Mouse (Mus musculus) limb, embryonic 14.5 days (tissue): ENCODE results near the gene Mief2. TPM values are rescaled to one million over a fixed set of nuclear protein-coding genes. Genes with fewer than 3 reads are reported as not detected.

ENCODE experiments used
- ATAC-seq: fragments of 200-750 bp; cut with Nextera tagmentation; 2 replicates; pipeline ENCODE4 v1.8.0; 2017; ENCODE audit warnings: low read depth, moderate number of reproducible peaks, moderate TSS enrichment; ENCODE audit not compliant: low FRiP score
- DNase-seq: peaks from one replicate; pipeline ENCODE4 v3.0.0-alpha.2; 2015; ENCODE audit warnings: low spot score
- H3K27ac ChIP-seq: fragments of 300-500 bp; sonication (generic); replicated peaks from 2 replicates; pipeline ENCODE4 v1.5.1; 2014; ENCODE audit warnings: low read depth, mild to moderate bottlenecking, low read length, moderate library complexity, mixed read lengths
- H3K27me3 ChIP-seq: fragments of 300-500 bp; sonication (generic); 2 replicates; pipeline ENCODE4 v1.6.1; 2014; ENCODE audit warnings: low read length, mixed read lengths; ENCODE audit not compliant: control insufficient read depth, insufficient read depth
- H3K36me3 ChIP-seq: fragments of 300-500 bp; sonication (generic); 2 replicates; pipeline ENCODE4 v1.6.1; 2014; ENCODE audit warnings: mild to moderate bottlenecking, low read length, moderate library complexity, mixed read lengths; ENCODE audit not compliant: control insufficient read depth, insufficient read depth
- H3K4me1 ChIP-seq: fragments of 300-500 bp; sonication (generic); 2 replicates; pipeline ENCODE4 v1.6.1; 2014; ENCODE audit warnings: antibody characterized with exemption, low read length, mixed read lengths; ENCODE audit not compliant: control insufficient read depth, insufficient read depth
- H3K4me2 ChIP-seq: fragments of 300-500 bp; sonication (generic); replicated peaks from 2 replicates; pipeline ENCODE4 v1.6.1; 2014; ENCODE audit warnings: low read depth, mild to moderate bottlenecking, low read length, moderate library complexity; ENCODE audit not compliant: severe bottlenecking
- H3K4me3 ChIP-seq: fragments of 300-500 bp; sonication (generic); replicated peaks from 2 replicates; pipeline ENCODE4 v1.5.1; 2014; ENCODE audit warnings: low read length
- H3K9ac ChIP-seq: fragments of 300-500 bp; sonication (generic); 2 replicates; pipeline ENCODE4 v1.6.1; 2014; ENCODE audit warnings: mild to moderate bottlenecking, low read depth, low read length, moderate library complexity; ENCODE audit not compliant: severe bottlenecking
- H3K9me3 ChIP-seq: fragments of 300-500 bp; sonication (generic); 2 replicates; pipeline ENCODE4 v1.6.1; 2016; ENCODE audit warnings: low read length; ENCODE audit not compliant: control insufficient read depth
- POLR2A ChIP-seq: fragments of 200-500 bp; IDR thresholded peaks from 2 replicates; pipeline ENCODE4 v1.8.0; 2012; ENCODE audit warnings: inconsistent platforms, mild to moderate bottlenecking, moderate library complexity, borderline replicate concordance; ENCODE audit not compliant: insufficient read depth, insufficient read length; ENCODE audit errors: extremely low read depth
- WGBS: fragments of 180-500 bp; shearing (Covaris S2); extraction: QIAGEN DNeasy Blood & Tissue Kit; methylation state at CpG from one replicate; pipeline ENCODE4 v1.1.7; 2014; 5-methylcytosine and 5-hydroxymethylcytosine counted together
- polyA plus RNA-seq, 2 experiments: library from polyadenylated mRNA; depleted of rRNA in 1 of 2; stranded (reverse) in 1 of 2; unstranded in 1 of 2; fragments of >200 nt; fragmentation: Nextera tagmentation in 1 of 2; extraction: Ambion mirVana in 1 of 2; gene quantifications; 2 replicates each; pipeline versions ENCODE4 v1.2.1 to v1.2.3; 2012 to 2014

The Mief2 gene
- polyA plus RNA-seq, 2 experiments = 14.7 to 18.9 TPM

GRCm38 (mm10) chr11:60774841-60775240 lies 46.6 kb downstream of the Mief2 start:
- H3K4me2 ChIP-seq = peak overlapping the region; percentile 86; the same call in 1 of the 2 replicates
- H3K4me3 ChIP-seq = no peak overlapping the region
- no peak for ATAC-seq

GRCm38 (mm10) chr11:60775578-60775977 lies 47.4 kb downstream of the Mief2 start:
- Histone ChIP-seq H3K9ac (peak overlapping the region; percentile 82; the same call in 1 of the 2 replicates), H3K27ac (no peak overlapping the region), H3K9me3 (no peaks in the 10 kb centered on the region), H3K4me2 (peak overlapping the region; percentile 86), H3K4me1 (peaks cover 38% of the 10 kb centered on the region), H3K36me3 (peaks cover 17% of the 10 kb centered on the region), H3K4me3 (peak overlapping the region; percentile 60), H3K27me3 (no peaks in the 10 kb centered on the region)
- ATAC-seq = no peak
- WGBS = 50% methylated on average over 6 of the region's 6 CpGs
- no peak for DNase-seq
- TF ChIP-seq POLR2A = no peak

More at GRCm38 (mm10) chr11:60774841-60775240, 46.6 kb downstream of the Mief2 start:
- WGBS = 77% methylated on average over 1 of the region's 1 CpGs
- Histone ChIP-seq H3K9me3 (no peaks in the 10 kb centered on the region), H3K27ac (no peak overlapping the region), H3K27me3 (no peaks in the 10 kb centered on the region), H3K4me1 (peaks cover 32% of the 10 kb centered on the region), H3K36me3 (peaks cover 10% of the 10 kb centered on the region), H3K9ac (0 out of 2 replicates have a peak overlapping the region, but pooled peaks have one; percentile 82)
- no peak for DNase-seq
- TF ChIP-seq POLR2A = no peak

GRCm38 (mm10) chr11:60776107-60776828 lies 48.1 kb downstream of the Mief2 start:
- Histone ChIP-seq H3K4me1 (peaks cover 45% of the 10 kb centered on the region), H3K27me3 (no peaks in the 10 kb centered on the region), H3K9ac (peak overlapping the region; percentile 82), H3K4me2 (peak overlapping the region; percentile 86), H3K4me3 (peak overlapping the region; percentile 60), H3K9me3 (no peaks in the 10 kb centered on the region), H3K36me3 (peaks cover 23% of the 10 kb centered on the region), H3K27ac (peak overlapping the region; percentile 76)
- ATAC-seq = no peak
- no peak for DNase-seq
- 5% methylated on average over 17 of the region's 17 CpGs for WGBS
- TF ChIP-seq POLR2A = no peak

- WGBS = under 1% methylated on average over 62 of the region's 62 CpGs
- Histone ChIP-seq H3K9me3 (no peaks in the 10 kb centered on the region), H3K4me1 (peaks cover 53% of the 10 kb centered on the region)
Measured at GRCm38 (mm10) chr11:60776829-60777740, 48.9 kb downstream of the Mief2 start, which contains the start of the genes Top3a and Smcr8. TSS of gene Top3a (minus strand) at chr11:60777365. TSS of gene Smcr8 (plus strand) at chr11:60777524.

DNA sequence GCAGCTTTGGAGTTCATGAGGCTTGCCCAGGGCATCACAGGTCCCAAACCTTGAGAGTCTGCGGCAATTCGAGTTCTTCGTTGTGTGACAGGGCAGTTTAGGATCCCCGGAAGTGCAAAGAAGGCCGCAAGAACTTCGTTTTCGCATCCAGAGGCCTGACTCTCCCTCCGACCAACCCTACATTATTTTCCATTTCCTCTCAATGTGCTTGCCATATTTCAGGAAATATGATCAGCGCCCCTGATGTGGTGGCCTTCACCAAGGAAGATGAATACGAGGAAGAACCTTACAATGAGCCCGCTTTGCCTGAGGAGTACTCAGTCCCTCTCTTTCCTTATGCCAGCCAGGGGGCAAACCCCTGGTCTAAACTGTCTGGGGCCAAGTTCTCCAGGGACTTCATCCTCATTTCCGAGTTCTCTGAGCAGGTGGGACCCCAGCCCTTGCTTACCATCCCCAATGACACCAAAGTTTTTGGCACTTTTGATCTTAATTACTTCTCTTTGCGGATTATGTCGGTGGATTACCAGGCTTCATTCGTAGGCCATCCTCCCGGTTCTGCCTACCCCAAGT lies 49.7 kb downstream of the Mief2 start:
- no peaks in the 10 kb centered on the region for H3K27me3 ChIP-seq
- H3K9ac ChIP-seq = peak overlapping the region; percentile 82
- TF ChIP-seq POLR2A = no peak
- peaks cover 54% of the 10 kb centered on the region for H3K4me1 ChIP-seq
- H3K4me2 ChIP-seq = peak overlapping the region; percentile 86
- peaks cover 28% of the 10 kb centered on the region for H3K36me3 ChIP-seq
- H3K9me3 ChIP-seq = no peaks in the 10 kb centered on the region
- peak overlapping the region; percentile 60 for H3K4me3 ChIP-seq
- ATAC-seq (no peak), DNase-seq (no peak)
- WGBS = 28% methylated on average over 16 of the region's 16 CpGs
- H3K27ac ChIP-seq = peak overlapping the region; percentile 76

More at GRCm38 (mm10) chr11:60776829-60777740, 48.9 kb downstream of the Mief2 start, which contains the start of the genes Top3a and Smcr8:
- peak within 1 kb of the TSS; percentile 76 for H3K27ac ChIP-seq
- H3K9ac ChIP-seq = peak within 1 kb of the TSS; percentile 82
- peak within 1 kb of the TSS; percentile 60 for H3K4me3 ChIP-seq
- no peaks in the 10 kb centered on the region for H3K27me3 ChIP-seq
- TF ChIP-seq POLR2A = no peak
- peak within 1 kb of the TSS; percentile 86 for H3K4me2 ChIP-seq
- ATAC-seq = peak; percentile 95
- peaks cover 27% of the 10 kb centered on the region for H3K36me3 ChIP-seq
- DNase-seq = peak; percentile 94
